Mouse (Mus musculus) urinary bladder, adult 2 months (tissue): ENCODE results near the gene Gm19668. TPM values are rescaled to one million over a fixed set of nuclear protein-coding genes. Genes with fewer than 3 reads are reported as not detected.
"Not testable (repeated sequence)": the region's sequence is repeated elsewhere in the genome, so short reads cannot be mapped to it uniquely, and the experiment has no call there.

Source experiments
- DNase-seq: peaks from one replicate; pipeline ENCODE4 v3.0.0; 2022; ENCODE audit warnings: low spot score
- polyA plus RNA-seq: library from polyadenylated mRNA; depleted of rRNA; stranded (reverse); fragments of >200 nt; gene quantifications from 2 replicates; pipeline ENCODE4 v1.2.3, GENCODE M21; 2012; rRNA removed

Gm19668 gene
- polyA plus RNA-seq, result not detected in 2 replicates

- no peak for DNase-seq
Measured at GRCm38 (mm10) chr10:77798921-77799508, at the start of gene Gm19668. Gene Gm19668 (minus strand): TSS chr10:77799133.

- DNase-seq, result no peak
Measured at GRCm38 (mm10) chr10:77847538-77847937, 48.6 kb upstream of the Gm19668 start.

DNA sequence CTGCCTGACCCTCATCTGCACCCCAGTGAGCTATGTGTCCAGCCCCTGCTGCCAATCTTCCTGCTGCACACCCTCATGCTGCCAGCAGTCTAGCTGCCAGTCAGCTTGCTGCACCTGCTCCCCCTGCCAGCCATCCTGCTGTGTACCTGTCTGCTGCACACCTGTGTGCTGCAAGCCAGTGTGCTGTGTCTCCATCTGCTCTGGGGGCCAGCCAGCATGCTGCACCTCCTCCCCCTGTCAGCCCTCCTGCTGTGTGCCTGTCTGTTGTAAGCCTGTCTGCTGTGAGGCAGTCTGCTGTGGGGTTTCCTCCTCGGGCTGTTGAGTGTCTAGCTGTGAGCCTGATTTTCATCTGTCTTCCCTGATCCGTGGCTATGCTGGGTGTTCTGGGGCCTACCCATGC is 48.0 kb upstream of the Gm19668 start:
- no peak for DNase-seq

- no peak for DNase-seq
Measured at GRCm38 (mm10) chr10:77846503-77846902, 47.6 kb upstream of the Gm19668 start, which contains the start of gene Gm36176. Gene Gm36176 (plus strand): TSS chr10:77846803.

GRCm38 (mm10) chr10:77839006-77839405 is 40.1 kb upstream of the Gm19668 start:
- DNase-seq, result no peak

DNA sequence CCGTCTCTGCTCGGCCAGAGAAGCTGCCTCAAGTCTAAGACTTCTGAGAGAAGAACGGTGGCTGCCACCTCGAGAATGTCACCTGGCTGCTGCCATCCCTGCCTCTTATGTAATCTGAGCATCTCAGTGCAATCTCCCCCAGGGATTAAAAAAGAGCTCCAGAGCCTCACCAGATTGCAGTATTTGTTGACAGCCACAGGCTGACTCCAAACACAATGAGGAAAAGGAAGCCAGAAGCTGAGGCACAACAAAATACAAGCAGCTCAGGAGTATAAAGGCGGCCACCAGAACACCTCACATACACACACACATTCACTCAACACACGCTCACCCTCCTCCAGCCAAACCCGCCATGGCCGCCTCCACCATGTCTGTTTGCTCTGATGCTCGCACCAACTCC is 36.7 kb upstream of the Gm19668 start, which contains the start of gene Krtap10-10:
Krtap10-10 (plus strand) TSS at position 301 of the 400 bp plus-strand sequence.
- no peak for DNase-seq

GRCm38 (mm10) chr10:77826951-77827350 is 28.0 kb upstream of the Gm19668 start, which contains the start of gene Krtap10-4:
Gene Krtap10-4 (minus strand): TSS chr10:77827095.
- no peak for DNase-seq

DNA sequence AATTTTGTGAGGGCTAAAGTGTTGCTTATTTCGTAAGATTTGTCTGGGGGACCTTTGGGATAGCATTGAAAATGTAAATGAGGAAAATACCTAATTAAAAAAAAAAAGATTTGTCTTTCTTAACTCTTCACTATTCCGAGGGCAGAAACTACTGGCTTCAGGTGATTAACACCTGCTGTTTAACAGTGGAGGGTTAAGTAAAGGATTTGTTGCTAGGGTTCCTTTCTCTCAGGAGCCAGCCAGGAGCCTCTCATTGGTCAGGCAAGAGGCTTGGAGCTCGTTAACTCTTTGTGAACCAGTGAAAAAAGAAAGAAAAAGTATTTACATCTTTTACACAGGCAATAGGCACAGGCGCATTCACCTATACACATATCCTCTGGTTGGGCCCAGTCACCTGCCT is 20.3 kb upstream of the Gm19668 start:
- DNase-seq, result no peak

- DNase-seq, result no peak
Measured at GRCm38 (mm10) chr10:77818523-77818922, 19.6 kb upstream of the Gm19668 start.

DNA sequence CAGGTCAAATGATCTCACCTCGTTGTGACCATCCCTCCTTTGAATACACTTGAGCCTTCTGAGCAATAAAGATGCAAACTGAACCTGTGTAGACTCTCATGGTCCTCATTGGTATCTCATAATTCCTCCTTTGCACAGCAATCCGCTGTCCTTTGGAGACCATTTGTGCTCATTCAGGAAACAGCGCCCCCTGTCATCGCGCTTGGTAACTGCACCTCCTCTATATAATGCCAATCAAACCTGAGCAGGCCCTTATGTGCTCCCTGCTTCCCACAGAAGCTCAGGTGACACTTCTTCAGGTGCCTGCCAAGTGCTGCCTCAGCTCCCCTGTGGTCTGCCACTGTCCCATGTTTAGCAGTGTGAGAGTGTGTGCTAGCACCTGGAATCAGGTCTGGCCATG is 16.6 kb upstream of the Gm19668 start:
- DNase-seq, result peak; percentile 18

DNA sequence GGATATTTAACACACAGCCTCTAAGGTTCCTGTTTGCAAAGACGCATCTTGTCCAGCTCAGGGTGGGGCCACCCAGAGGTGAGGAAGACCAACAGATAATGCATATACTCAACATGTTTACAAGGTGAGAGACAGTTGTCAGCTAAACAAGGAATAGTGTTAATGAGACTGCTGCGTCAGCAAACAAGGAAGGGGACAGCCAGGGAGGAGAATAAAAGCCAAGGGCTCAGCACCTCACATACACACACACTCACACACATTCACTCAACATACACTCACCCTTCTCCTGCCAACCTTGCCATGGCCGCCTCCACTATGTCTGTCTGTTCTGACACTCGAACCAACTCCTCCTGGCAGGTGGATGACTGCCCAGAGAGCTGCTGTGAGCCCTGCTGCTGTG is 15.4 kb upstream of the Gm19668 start, which contains the start of gene Gm2696:
Gm2696 (plus strand) TSS at position 301 of the 400 bp plus-strand sequence.
- DNase-seq, result no peak

- DNase-seq, result no peak
Measured at GRCm38 (mm10) chr10:77811743-77812142, 12.8 kb upstream of the Gm19668 start, which contains the start of gene Gm9507. Gene Gm9507 (minus strand): TSS chr10:77811843.

DNA sequence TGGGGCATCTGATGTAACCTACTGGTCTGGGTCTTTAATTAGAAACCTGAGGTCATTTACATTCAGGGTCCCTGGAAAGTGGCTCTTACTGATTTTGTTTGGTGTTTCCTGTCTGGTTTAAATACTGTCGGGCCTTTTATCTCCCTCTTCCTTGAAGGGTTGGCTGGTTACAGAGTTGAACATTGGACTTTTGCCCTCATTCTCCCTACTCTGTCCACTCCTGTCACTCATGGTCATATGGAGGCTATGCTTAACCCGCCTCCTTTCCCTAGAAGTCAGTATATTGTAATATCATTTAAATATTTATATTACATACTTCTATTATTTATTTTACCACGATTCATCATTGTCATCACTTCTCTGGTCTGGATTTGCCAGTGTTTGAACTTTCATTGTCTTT is 5.2 kb upstream of the Gm19668 start:
- no peak for DNase-seq

DNA sequence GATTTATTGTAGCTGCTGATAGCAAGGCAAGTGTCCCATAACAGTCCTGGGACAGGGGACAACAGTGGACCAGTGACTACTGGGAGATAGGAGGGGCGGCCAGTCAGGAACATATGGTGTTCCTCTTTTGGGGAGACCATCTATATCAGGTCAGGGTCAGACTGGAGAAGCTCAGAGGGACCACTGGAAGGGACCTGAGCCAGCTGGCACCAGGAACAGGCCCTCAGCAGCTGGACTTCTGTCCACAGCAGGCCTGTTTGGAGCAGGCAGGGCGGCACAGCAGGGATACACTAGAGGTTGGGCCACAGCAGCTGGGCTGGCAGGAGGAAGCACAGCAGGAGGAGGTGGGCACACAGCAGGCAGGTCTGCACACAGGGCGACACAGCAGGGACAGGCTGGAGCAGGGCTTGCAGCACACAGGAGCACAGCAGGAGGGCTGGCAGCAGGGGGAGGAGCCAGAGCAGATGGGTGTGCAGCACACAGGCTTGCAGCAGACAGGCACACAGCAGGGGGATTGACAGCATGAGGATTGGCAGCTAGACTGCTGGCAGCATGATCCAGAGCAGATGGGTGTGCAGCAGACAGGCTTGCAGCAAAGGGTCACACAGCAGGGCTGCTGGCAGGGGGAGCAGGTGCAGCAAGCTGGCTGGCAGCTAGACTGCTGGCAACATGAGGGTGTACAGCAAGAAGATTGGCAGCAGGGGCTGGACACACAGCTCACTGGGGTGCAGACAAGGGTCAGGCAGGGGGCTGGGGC is 591 bp downstream of the Gm19668 start:
- DNase-seq, result not testable (repeated sequence)

DNA sequence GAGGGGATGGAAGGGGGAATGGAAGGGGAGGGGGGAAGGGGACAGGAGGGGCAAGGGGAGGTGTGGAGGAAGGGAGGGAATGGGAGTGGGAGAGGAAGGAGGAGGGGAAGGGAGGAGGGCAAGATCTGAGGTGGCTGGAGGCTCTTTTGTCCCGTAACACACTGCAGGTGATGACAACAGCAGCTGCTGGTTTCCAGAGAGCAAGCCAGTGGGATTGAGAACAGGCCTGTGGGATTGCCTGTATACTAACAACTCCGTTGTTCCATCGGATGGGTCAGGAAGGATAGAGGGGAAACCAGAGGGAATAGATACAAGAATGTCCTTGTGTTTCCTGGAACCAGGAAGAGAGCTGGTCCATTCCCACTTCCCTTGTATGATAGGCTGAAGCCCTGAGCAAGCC is 1.3 kb downstream of the Gm19668 start:
- DNase-seq, result no peak

- DNase-seq, result no peak
Measured at GRCm38 (mm10) chr10:77794976-77795375, 4.0 kb downstream of the Gm19668 start, which contains the start of gene Gm9639. Gene Gm9639 (minus strand): TSS chr10:77795076.

- DNase-seq, result no peak
Measured at GRCm38 (mm10) chr10:77788621-77789020, 10.3 kb downstream of the Gm19668 start.

- not testable (repeated sequence) for DNase-seq
Measured at GRCm38 (mm10) chr10:77787876-77788275, 11.1 kb downstream of the Gm19668 start, which contains the start of gene Gm7137. Gene Gm7137 (minus strand): TSS chr10:77788200.

DNA sequence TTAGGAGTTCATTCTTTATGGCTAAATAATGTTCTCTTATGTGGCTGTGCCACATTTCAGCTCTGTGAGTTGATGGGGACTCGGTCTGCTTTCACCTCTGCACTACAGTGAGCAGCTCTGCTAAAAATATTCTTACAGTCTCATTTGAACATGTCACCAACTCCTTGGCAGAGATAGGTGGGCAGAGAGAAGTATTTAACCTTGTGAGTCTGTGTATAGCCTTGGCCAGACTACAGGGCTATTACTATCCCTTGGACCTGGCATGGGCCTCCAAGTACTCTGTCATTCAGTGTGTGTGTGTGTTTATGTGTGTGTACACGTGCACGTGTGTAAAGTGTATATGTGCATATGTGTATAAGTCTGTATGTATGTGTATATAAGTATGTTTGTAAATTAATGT is 15.5 kb downstream of the Gm19668 start:
- not testable (repeated sequence) for DNase-seq

- DNase-seq, result not testable (repeated sequence)
Measured at GRCm38 (mm10) chr10:77782442-77782841, 16.5 kb downstream of the Gm19668 start, which contains the start of gene Gm3250. Gene Gm3250 (minus strand): TSS chr10:77782542.

GRCm38 (mm10) chr10:77776844-77777243 is 22.1 kb downstream of the Gm19668 start, which contains the start of gene Gm7138:
Gene Gm7138 (minus strand): TSS chr10:77776944.
- not testable (repeated sequence) for DNase-seq

GRCm38 (mm10) chr10:77772142-77772541 is 26.8 kb downstream of the Gm19668 start:
- not testable (repeated sequence) for DNase-seq
